Mouse (Mus musculus) small intestine, adult 2 months (tissue): ENCODE results near the gene Slf2.

ENCODE experiments used
- CTCF ChIP-seq: fragments of 200-500 bp; IDR thresholded peaks from 2 replicates; pipeline ENCODE4 v1.5.1; 2012; ENCODE audit warnings: low read depth, mild to moderate bottlenecking, control low read depth, inconsistent platforms, low read length, moderate library complexity, mixed read lengths; ENCODE audit not compliant: insufficient replicate concordance, insufficient read length; ENCODE audit errors: extremely low read depth
- POLR2A ChIP-seq: fragments of 200-500 bp; IDR thresholded peaks from 2 replicates; pipeline ENCODE4 v1.6.1; 2012; ENCODE audit warnings: low read depth, mild to moderate bottlenecking, control low read depth, inconsistent platforms, low read length, moderate library complexity

DNA sequence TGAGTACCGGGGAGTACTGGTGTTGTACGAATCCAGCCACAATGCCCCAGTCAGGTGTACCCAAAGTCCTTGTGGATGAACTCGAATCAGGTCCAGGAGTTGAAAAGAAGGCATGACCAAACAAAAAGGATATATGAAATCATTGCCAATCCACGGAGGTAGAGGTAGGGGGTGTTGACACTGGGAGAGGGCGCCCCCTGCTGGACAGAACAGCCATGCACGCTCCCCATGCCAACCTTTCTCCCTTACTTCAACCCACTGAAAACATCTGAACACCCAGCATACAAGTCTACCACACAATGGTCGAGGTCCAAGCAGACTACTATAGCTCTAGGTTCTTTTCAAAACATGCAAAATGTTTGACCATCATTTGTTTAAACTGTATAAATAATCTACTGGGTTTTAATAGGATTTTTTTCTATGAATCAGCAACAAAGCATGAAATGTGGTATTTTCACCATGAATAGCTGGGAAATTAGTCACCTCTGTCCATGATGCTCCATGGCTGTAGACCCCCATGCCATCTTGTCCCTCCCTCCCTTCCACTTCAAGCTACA, 43.2 kb upstream of the Slf2 start:
- TF ChIP-seq POLR2A (no peak), CTCF (peak; percentile 96)
